Mouse (Mus musculus) liver, adult 2 months (tissue): ENCODE results near the gene Cdh23. TPM values are rescaled to one million over a fixed set of nuclear protein-coding genes. Genes with fewer than 3 reads are reported as not detected.

Experiments used
- DNase-seq: peaks from one replicate; pipeline ENCODE4 v3.0.0-alpha.2; 2011; ENCODE audit warnings: low read depth, low spot score; ENCODE audit errors: extremely low read depth
- H3K27ac ChIP-seq: fragments of 200-500 bp; replicated peaks from 2 replicates; pipeline ENCODE4 v1.5.1; 2012; ENCODE audit warnings: low read depth, mild to moderate bottlenecking, control low read depth, inconsistent platforms, low read length; ENCODE audit not compliant: insufficient read depth
- H3K27me3 ChIP-seq: fragments of 200-500 bp; 2 replicates; pipeline ENCODE4 v1.6.1; 2012; ENCODE audit warnings: mild to moderate bottlenecking, moderate library complexity, low read length, inconsistent platforms; ENCODE audit not compliant: control insufficient read depth, insufficient read depth
- H3K36me3 ChIP-seq: fragments of 200-500 bp; 2 replicates; pipeline ENCODE4 v1.6.1; 2012; ENCODE audit warnings: low read length, inconsistent platforms; ENCODE audit not compliant: control insufficient read depth, insufficient read depth
- H3K4me1 ChIP-seq: fragments of 200-500 bp; 2 replicates; pipeline ENCODE4 v1.6.1; 2011; ENCODE audit warnings: low read length; ENCODE audit not compliant: control insufficient read depth, insufficient read depth
- H3K4me3 ChIP-seq: fragments of 200-500 bp; 2 replicates; pipeline ENCODE4 v1.5.1; 2011; ENCODE audit warnings: low read depth, mild to moderate bottlenecking, control low read depth, low read length, moderate library complexity; ENCODE audit not compliant: insufficient read depth
- H3K79me2 ChIP-seq: fragments of 200-500 bp; 2 replicates; pipeline ENCODE4 v1.6.1; 2012; ENCODE audit warnings: inconsistent platforms, mild to moderate bottlenecking, low read length, moderate library complexity; ENCODE audit not compliant: control insufficient read depth, insufficient read depth
- H3K9ac ChIP-seq: fragments of 200-500 bp; 2 replicates; pipeline ENCODE4 v1.6.1; 2012; ENCODE audit warnings: low read depth, mild to moderate bottlenecking, control low read depth, inconsistent platforms, low read length
- CTCF ChIP-seq: fragments of 200-500 bp; IDR thresholded peaks from 2 replicates; pipeline ENCODE4 v1.5.1; 2011; ENCODE audit warnings: low read depth, low read length, control low read depth
- POLR2A ChIP-seq: fragments of 200-500 bp; IDR thresholded peaks from 2 replicates; pipeline ENCODE4 v1.6.1; 2011; ENCODE audit warnings: low read length, control low read depth; ENCODE audit not compliant: insufficient read depth; ENCODE audit errors: extremely low read depth
- WGBS: fragments of 180-500 bp; shearing (Covaris S2); methylation state at CpG from one replicate; pipeline ENCODE4 v1.1.7; 2018; 5-methylcytosine and 5-hydroxymethylcytosine counted together
- polyA plus RNA-seq: library from polyadenylated mRNA; depleted of rRNA; stranded (reverse); fragments of >200 nt; gene quantifications from 2 replicates; pipeline ENCODE4 v1.2.3, GENCODE M21; 2012
- total RNA-seq: library from RNA; depleted of rRNA; stranded (reverse); fragments of >200 nt; gene quantifications from 2 replicates; pipeline ENCODE4 v1.2.3, GENCODE M21; 2014

Gene Cdh23
- total and polyA plus RNA-seq, 2 experiments: not detected

GRCm38 (mm10) chr10:60351761-60352455, 344.4 kb downstream of the Cdh23 start:
- H3K4me1 ChIP-seq: peaks cover 6% of the 10 kb centered on the region
- H3K27me3 ChIP-seq: no peaks in the 10 kb centered on the region
- no peaks in the 10 kb centered on the region for H3K79me2 ChIP-seq
- H3K4me3 ChIP-seq: no peak overlapping the region
- no peak overlapping the region for H3K9ac ChIP-seq
- no peak for TF ChIP-seq POLR2A
- no peak for TF ChIP-seq CTCF
- H3K27ac ChIP-seq: peak overlapping the region; percentile 22; the same call in 1 of the 2 replicates
- no peaks in the 10 kb centered on the region for H3K36me3 ChIP-seq
- WGBS: 34% methylated on average over 7 of the region's 7 CpGs
- DNase-seq: peak; percentile 72

GRCm38 (mm10) chr10:60351248-60351647, 345.0 kb downstream of the Cdh23 start:
- Histone ChIP-seq H3K27ac (peak overlapping the region; percentile 22), H3K79me2 (no peaks in the 10 kb centered on the region), H3K9ac (peak overlapping the region; percentile 2; the same call in 1 of the 2 replicates), H3K36me3 (no peaks in the 10 kb centered on the region), H3K4me3 (no peak overlapping the region), H3K4me1 (peaks cover 6% of the 10 kb centered on the region), H3K27me3 (no peaks in the 10 kb centered on the region)
- TF ChIP-seq CTCF: no peak
- WGBS: 33% methylated on average over 3 of the region's 3 CpGs
- DNase-seq: no peak

GRCm38 (mm10) chr10:60350805-60351167, 345.5 kb downstream of the Cdh23 start:
- Histone ChIP-seq H3K36me3 (no peaks in the 10 kb centered on the region), H3K79me2 (no peaks in the 10 kb centered on the region), H3K4me3 (peak overlapping the region; percentile 46; the same call in 1 of the 2 replicates), H3K4me1 (peaks cover 6% of the 10 kb centered on the region), H3K27me3 (no peaks in the 10 kb centered on the region), H3K9ac (peak overlapping the region; percentile 2; the same call in 1 of the 2 replicates), H3K27ac (peak overlapping the region; percentile 22)
- peak; percentile 81 for DNase-seq
- TF ChIP-seq CTCF: no peak
- no peak for TF ChIP-seq POLR2A
- WGBS: 10% methylated on average over 3 of the region's 3 CpGs

GRCm38 (mm10) chr10:60350077-60350804, 346.0 kb downstream of the Cdh23 start:
- Histone ChIP-seq H3K36me3 (no peaks in the 10 kb centered on the region), H3K79me2 (no peaks in the 10 kb centered on the region), H3K27me3 (no peaks in the 10 kb centered on the region), H3K4me3 (peak overlapping the region; percentile 46; the same call in 1 of the 2 replicates), H3K9ac (no peak overlapping the region), H3K4me1 (peaks cover 6% of the 10 kb centered on the region), H3K27ac (no peak overlapping the region)
- TF ChIP-seq POLR2A (no peak), CTCF (no peak)
- DNase-seq: no peak
- WGBS: 64% methylated on average over 5 of the region's 5 CpGs

GRCm38 (mm10) chr10:60349644-60350043, 346.6 kb downstream of the Cdh23 start:
- Histone ChIP-seq H3K9ac (no peak overlapping the region), H3K27me3 (no peaks in the 10 kb centered on the region), H3K79me2 (no peaks in the 10 kb centered on the region), H3K27ac (no peak overlapping the region), H3K4me1 (peaks cover 6% of the 10 kb centered on the region), H3K4me3 (no peak overlapping the region), H3K36me3 (no peaks in the 10 kb centered on the region)
- TF ChIP-seq POLR2A (no peak), CTCF (no peak)
- no peak for DNase-seq
- 91% methylated on average over 5 of the region's 5 CpGs for WGBS
